Mouse (Mus musculus): ENCODE data around the gene Pbx4. TPM values are rescaled to one million over a fixed set of nuclear protein-coding genes. Genes with fewer than 3 reads are reported as not detected.

Pbx4 gene
- 2.1 and 9.1 TPM in 2 replicates for polyA plus RNA-seq (2012; rRNA removed)

DNA sequence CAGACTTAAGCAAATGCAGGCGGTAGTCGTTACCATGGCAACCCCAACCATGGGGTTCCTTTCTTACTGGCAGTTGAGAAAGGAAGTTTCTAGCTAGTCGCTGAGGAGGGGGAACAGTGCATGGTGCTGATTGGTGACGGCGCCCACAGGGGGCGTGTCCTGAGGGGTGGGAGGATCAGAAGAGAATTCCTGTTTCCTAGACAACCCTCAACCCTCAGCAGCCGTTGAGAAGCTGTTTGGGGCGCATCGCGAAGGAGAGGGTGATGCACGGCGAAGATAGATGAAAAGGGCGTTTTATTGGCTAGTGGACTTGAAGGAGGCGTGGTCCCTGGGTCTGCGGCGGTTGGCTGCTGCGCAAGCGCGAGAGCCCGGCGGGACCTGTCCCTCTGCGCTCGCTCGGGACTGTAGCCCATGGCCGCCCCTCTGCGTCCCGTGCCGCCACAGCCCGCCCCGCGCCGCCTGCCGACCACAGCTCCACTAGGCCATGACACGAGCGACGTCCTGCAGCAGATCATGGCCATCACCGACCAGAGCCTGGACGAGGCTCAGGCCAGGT, at the start of gene Pbx4:
Gene Pbx4, plus strand, starts transcription at position 194 of the 556 bp plus-strand sequence.
- TF ChIP-seq POLR2A (IDR thresholded peaks at IDR 0.05; ENCODE audit: low read depth, low read length), result no peak

DNA sequence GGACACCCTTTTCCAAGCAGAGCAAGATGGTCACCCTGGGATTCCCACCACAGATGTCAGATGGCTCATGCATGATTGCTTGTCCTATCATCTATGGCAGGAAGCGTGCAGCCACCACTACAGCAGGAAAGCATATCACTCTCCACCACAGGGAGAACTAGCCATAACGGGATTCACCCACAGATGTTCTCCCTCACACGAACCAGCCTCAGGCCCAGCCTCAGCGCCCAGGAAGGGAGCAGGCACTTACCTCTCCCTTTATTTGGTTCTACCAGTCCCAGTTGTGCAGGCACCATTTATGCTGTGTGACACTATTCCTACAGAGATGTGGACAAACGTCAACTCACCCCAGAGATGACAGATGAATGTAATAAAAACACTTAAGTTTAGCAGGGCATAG, 43.2 kb upstream of the Pbx4 start:
- H3K4me1 ChIP-seq (ENCODE audit: control insufficient read depth, insufficient read depth, insufficient read length, low read length), result peaks cover 4% of the 10 kb centered on the region; the same call in 1 of the 2 replicates
- H3K4me3 ChIP-seq (ENCODE audit: low read depth, low read length), result no peak overlapping the region
- 86% methylated on average over 5 of the region's 5 CpGs for WGBS
- TF ChIP-seq CTCF (IDR thresholded peaks at IDR 0.05; ENCODE audit: extremely low read depth, insufficient read length, insufficient replicate concordance, low read depth, low read length) (no peak), POLR2A (IDR thresholded peaks at IDR 0.05; ENCODE audit: low read depth, low read length) (no peak)
- H3K36me3 ChIP-seq (ENCODE audit: control insufficient read depth, insufficient read depth, low read length), result peaks cover 3% of the 10 kb centered on the region; the same call in 1 of the 2 replicates
- no peak overlapping the region for H3K27ac ChIP-seq (ENCODE audit: insufficient read depth, low read depth, low read length)
- H3K27me3 ChIP-seq (ENCODE audit: control insufficient read depth, insufficient read depth, low read length), result no peaks in the 10 kb centered on the region

More for the DNA sequence above, at the start of gene Pbx4:
- Histone ChIP-seq H3K36me3 (ENCODE audit: control insufficient read depth, insufficient read depth, low read length) (no peaks in the 10 kb centered on the region), H3K4me3 (ENCODE audit: low read depth, low read length) (peak within 1 kb of the TSS; percentile 72), H3K4me1 (ENCODE audit: control insufficient read depth, insufficient read depth, insufficient read length, low read length) (0 out of 2 replicates have a peak, but pooled peaks cover 3% of the 10 kb centered on the region), H3K27ac (ENCODE audit: insufficient read depth, low read depth, low read length) (no peak within 1 kb of the TSS), H3K27me3 (ENCODE audit: control insufficient read depth, insufficient read depth, low read length) (no peaks in the 10 kb centered on the region)
- WGBS, result under 1% methylated on average over 38 of the region's 38 CpGs

DNA sequence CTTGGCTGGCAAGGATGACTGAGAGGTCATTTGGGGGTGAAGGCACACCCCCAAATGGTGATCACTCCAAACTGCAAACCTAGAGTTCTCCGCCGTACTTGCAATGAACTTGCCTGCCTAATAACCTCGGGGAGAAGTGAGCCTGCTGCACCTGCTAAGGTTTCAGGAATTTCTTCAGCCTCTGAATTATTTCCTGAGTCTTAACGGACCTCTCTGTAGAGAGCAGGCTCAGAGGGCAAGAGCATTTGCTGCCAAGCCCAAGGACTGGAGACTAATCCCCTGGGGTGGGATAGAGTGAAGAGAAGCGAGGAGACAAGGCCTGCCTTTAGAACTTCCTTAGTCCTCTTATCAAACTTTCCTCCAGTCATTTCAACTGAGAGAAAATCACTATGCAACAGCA, 42.6 kb upstream of the Pbx4 start:
- H3K36me3 ChIP-seq (ENCODE audit: control insufficient read depth, insufficient read depth, low read length), result peaks cover 9% of the 10 kb centered on the region
- no peak overlapping the region for H3K4me3 ChIP-seq (ENCODE audit: low read depth, low read length)
- H3K27ac ChIP-seq (ENCODE audit: insufficient read depth, low read depth, low read length), result no peak overlapping the region
- peaks cover 4% of the 10 kb centered on the region; the same call in 1 of the 2 replicates for H3K4me1 ChIP-seq (ENCODE audit: control insufficient read depth, insufficient read depth, insufficient read length, low read length)
- TF ChIP-seq POLR2A (IDR thresholded peaks at IDR 0.05; ENCODE audit: low read depth, low read length) (no peak), CTCF (IDR thresholded peaks at IDR 0.05; ENCODE audit: extremely low read depth, insufficient read length, insufficient replicate concordance, low read depth, low read length) (no peak)
- H3K27me3 ChIP-seq (ENCODE audit: control insufficient read depth, insufficient read depth, low read length), result no peaks in the 10 kb centered on the region
- 27% methylated on average over 5 of the region's 5 CpGs for WGBS

DNA sequence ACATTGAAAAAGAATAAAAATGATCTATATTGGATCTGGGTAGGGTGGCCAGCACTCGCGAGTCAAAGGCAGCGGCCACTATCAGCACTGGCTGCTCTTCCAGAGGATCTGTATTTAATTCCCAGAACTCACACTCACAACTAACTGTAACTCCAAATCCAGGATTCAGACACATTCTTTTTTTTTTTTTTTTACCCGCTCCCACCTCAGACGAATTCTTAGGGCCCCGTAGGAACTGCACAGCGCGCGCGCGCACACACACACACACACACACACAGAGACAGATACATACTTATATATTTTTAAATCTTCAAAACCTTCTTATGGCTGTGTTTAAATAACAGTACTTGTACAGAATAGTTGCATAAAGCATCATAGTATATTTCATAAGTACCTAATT, 41.9 kb upstream of the Pbx4 start:
- no peak for TF ChIP-seq POLR2A (IDR thresholded peaks at IDR 0.05; ENCODE audit: low read depth, low read length)

DNA sequence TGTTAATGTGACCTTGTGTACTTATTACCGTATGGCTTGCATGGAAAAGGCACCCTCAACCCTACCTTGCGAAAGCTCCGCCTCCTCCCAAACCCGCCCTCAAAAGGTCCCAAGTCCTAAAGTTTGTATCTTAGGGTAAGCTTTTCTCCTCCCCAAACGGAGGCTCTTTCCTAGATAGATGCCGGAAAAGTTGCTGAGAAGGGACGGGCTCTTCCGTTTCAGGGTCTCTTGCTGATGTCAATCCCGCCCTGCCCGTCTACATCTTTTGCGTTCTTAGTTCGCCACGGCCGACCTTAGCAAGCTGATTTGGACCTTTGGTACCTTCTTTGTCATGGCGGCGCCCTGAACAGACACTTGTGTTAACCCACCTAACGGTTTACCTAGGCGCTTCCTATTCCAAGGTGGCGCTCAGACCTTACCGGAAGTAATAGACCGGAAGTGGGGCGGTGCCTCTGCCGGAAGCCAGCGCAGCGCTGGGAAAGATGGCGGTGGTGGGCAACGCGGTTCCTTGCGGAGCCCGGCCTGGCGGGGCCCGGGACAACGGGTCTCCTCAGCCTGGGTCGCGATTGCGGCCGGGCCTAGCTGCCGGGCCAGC, 41.4 kb upstream of the Pbx4 start, which contains the start of the genes Atp13a1 and Zfp866:
Gene Atp13a1, plus strand, starts transcription at position 391 of the 595 bp plus-strand sequence.
Gene Zfp866, minus strand, starts transcription at position 406 of the 595 bp plus-strand sequence.
- Histone ChIP-seq H3K4me3 (ENCODE audit: low read depth, low read length) (peak within 1 kb of the TSS; percentile 97), H3K4me1 (ENCODE audit: control insufficient read depth, insufficient read depth, insufficient read length, low read length) (peaks cover 4% of the 10 kb centered on the region; the same call in 1 of the 2 replicates), H3K27ac (ENCODE audit: insufficient read depth, low read depth, low read length) (peak within 1 kb of the TSS; percentile 96), H3K36me3 (ENCODE audit: control insufficient read depth, insufficient read depth, low read length) (peaks cover 17% of the 10 kb centered on the region), H3K27me3 (ENCODE audit: control insufficient read depth, insufficient read depth, low read length) (no peaks in the 10 kb centered on the region)
- no peak for TF ChIP-seq CTCF (IDR thresholded peaks at IDR 0.05; ENCODE audit: extremely low read depth, insufficient read length, insufficient replicate concordance, low read depth, low read length)
- TF ChIP-seq POLR2A (IDR thresholded peaks at IDR 0.05; ENCODE audit: low read depth, low read length), result peak; percentile 62; the same call in 1 of the 2 replicates
- WGBS, result under 1% methylated on average over 38 of the region's 38 CpGs

More for the DNA sequence above, 41.9 kb upstream of the Pbx4 start:
- WGBS, result 15% methylated on average over 11 of the region's 11 CpGs
- H3K27ac ChIP-seq (ENCODE audit: insufficient read depth, low read depth, low read length), result peak overlapping the region; percentile 96
- H3K36me3 ChIP-seq (ENCODE audit: control insufficient read depth, insufficient read depth, low read length), result peaks cover 14% of the 10 kb centered on the region
- peak overlapping the region; percentile 97 for H3K4me3 ChIP-seq (ENCODE audit: low read depth, low read length)
- H3K4me1 ChIP-seq (ENCODE audit: control insufficient read depth, insufficient read depth, insufficient read length, low read length), result peaks cover 4% of the 10 kb centered on the region; the same call in 1 of the 2 replicates
- H3K27me3 ChIP-seq (ENCODE audit: control insufficient read depth, insufficient read depth, low read length), result no peaks in the 10 kb centered on the region

DNA sequence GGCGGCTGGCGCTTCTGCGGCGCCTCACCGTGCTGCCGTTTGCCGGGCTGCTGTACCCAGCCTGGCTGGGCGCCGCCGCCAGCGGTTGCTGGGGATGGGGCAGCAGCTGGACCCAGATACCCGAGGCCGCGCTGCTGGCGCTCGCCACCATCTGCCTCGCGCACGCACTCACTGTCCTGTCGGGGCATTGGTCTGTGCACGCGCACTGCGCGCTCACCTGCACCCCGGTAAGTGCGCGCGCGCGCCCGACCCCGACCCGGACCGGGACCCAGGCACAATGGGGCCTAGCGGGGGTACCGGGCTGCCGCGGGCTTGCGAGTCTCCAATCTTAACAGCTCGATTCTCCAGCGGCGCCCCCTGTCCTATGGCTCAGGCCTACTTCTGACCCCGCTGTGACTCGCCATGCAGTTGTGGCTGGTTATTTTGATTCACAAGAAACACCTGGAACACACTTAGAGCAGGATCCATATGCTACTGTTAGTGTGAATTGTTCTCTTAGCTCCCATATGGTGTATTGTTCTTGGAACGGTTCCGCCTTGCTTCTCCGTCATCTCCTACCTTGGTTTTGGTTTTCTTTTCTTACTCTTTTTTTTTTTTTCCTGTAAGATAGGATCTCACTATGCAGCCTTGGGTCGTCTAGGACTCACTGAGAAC, 40.7 kb upstream of the Pbx4 start:
- H3K27ac ChIP-seq (ENCODE audit: insufficient read depth, low read depth, low read length), result peak overlapping the region; percentile 60
- no peaks in the 10 kb centered on the region for H3K27me3 ChIP-seq (ENCODE audit: control insufficient read depth, insufficient read depth, low read length)
- peaks cover 23% of the 10 kb centered on the region for H3K36me3 ChIP-seq (ENCODE audit: control insufficient read depth, insufficient read depth, low read length)
- peak overlapping the region; percentile 97 for H3K4me3 ChIP-seq (ENCODE audit: low read depth, low read length)
- TF ChIP-seq CTCF (IDR thresholded peaks at IDR 0.05; ENCODE audit: extremely low read depth, insufficient read length, insufficient replicate concordance, low read depth, low read length), result no peak
- TF ChIP-seq POLR2A (IDR thresholded peaks at IDR 0.05; ENCODE audit: low read depth, low read length), result no peak
- WGBS, result under 1% methylated on average over 48 of the region's 48 CpGs
- peaks cover 4% of the 10 kb centered on the region; the same call in 1 of the 2 replicates for H3K4me1 ChIP-seq (ENCODE audit: control insufficient read depth, insufficient read depth, insufficient read length, low read length)

DNA sequence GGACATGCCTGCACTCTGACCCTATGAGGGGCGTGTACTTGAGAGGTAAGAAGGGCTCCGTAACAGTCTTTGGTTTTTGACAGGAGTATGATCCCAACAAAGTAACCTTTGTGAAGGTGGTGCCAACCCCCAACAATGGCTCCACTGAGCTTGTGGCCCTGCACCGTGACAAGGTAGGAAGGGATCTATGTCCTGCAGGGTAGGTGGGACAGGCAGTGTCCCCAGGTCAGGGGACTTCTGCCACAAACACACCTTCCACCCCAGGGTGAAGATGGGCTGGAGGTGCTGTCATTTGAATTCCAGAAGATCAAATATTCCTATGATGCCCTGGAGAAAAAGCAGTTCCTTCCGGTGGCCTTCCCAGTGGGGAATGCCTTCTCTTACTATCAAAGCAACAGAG, 38.6 kb upstream of the Pbx4 start:
- Histone ChIP-seq H3K27me3 (ENCODE audit: control insufficient read depth, insufficient read depth, low read length) (no peaks in the 10 kb centered on the region), H3K4me1 (ENCODE audit: control insufficient read depth, insufficient read depth, insufficient read length, low read length) (peaks cover 4% of the 10 kb centered on the region; the same call in 1 of the 2 replicates), H3K4me3 (ENCODE audit: low read depth, low read length) (no peak overlapping the region), H3K36me3 (ENCODE audit: control insufficient read depth, insufficient read depth, low read length) (peaks cover 44% of the 10 kb centered on the region), H3K27ac (ENCODE audit: insufficient read depth, low read depth, low read length) (no peak overlapping the region)
- WGBS, result 84% methylated on average over 4 of the region's 4 CpGs
- no peak for TF ChIP-seq CTCF (IDR thresholded peaks at IDR 0.05; ENCODE audit: extremely low read depth, insufficient read length, insufficient replicate concordance, low read depth, low read length)
- TF ChIP-seq POLR2A (IDR thresholded peaks at IDR 0.05; ENCODE audit: low read depth, low read length), result no peak
